Mouse (Mus musculus): Measurements from ENCODE around the gene Gm10153.
A peak's percentile ranks its signal among the peaks of the same experiment; 100 is the strongest.
"Not testable (repeated sequence)": the region's sequence is repeated elsewhere in the genome, so short reads cannot be mapped to it uniquely, and the experiment has no call there.

The Gm10153 gene

GRCm38 (mm10) chr7:142190289-142190688 is at the start of gene Gm10153:
TSS of gene Gm10153 (minus strand) at chr7:142190389.
- DNase-seq (ENCODE audit: low read depth, low spot score), result no peak

GRCm38 (mm10) chr7:142231540-142231939 is 41.4 kb upstream of the Gm10153 start:
- no peak for DNase-seq (ENCODE audit: low read depth, low spot score)

- DNase-seq (ENCODE audit: low read depth, low spot score), result not testable (repeated sequence)
These were observed 39.7 kb upstream of the Gm10153 start, which contains the start of gene Krtap5-5 for GRCm38 (mm10) chr7:142229871-142230270. TSS of gene Krtap5-5 (minus strand) at chr7:142229971.

- no peak for DNase-seq (ENCODE audit: low read depth, low spot score)
These were observed 34.3 kb upstream of the Gm10153 start for GRCm38 (mm10) chr7:142224518-142224917.

- not testable (repeated sequence) for DNase-seq (ENCODE audit: low read depth, low spot score)
These were observed 21.9 kb upstream of the Gm10153 start for GRCm38 (mm10) chr7:142212136-142212535.

- no peak for DNase-seq (ENCODE audit: low read depth, low spot score)
These were observed 21.4 kb upstream of the Gm10153 start, which contains the start of gene Gm7579 for GRCm38 (mm10) chr7:142211559-142211958. TSS of gene Gm7579 (plus strand) at chr7:142211859.

GRCm38 (mm10) chr7:142206891-142207290 is 16.7 kb upstream of the Gm10153 start:
- not testable (repeated sequence) for DNase-seq (ENCODE audit: low read depth, low spot score)

GRCm38 (mm10) chr7:142205488-142205887 is 15.3 kb upstream of the Gm10153 start:
- no peak for DNase-seq (ENCODE audit: low read depth, low spot score)

- DNase-seq (ENCODE audit: low read depth, low spot score), result no peak
These were observed 10.9 kb upstream of the Gm10153 start, which contains the start of gene Krtap5-3 for GRCm38 (mm10) chr7:142201064-142201463. TSS of gene Krtap5-3 (plus strand) at chr7:142201364.

GRCm38 (mm10) chr7:142198748-142199147 is 8.6 kb upstream of the Gm10153 start:
- peak; percentile 73 for DNase-seq (ENCODE audit: low read depth, low spot score)

GRCm38 (mm10) chr7:142188156-142188555 is 2.0 kb downstream of the Gm10153 start:
- no peak for DNase-seq (ENCODE audit: low read depth, low spot score)

GRCm38 (mm10) chr7:142181021-142181420 is 9.2 kb downstream of the Gm10153 start:
- no peak for DNase-seq (ENCODE audit: low read depth, low spot score)

- DNase-seq (ENCODE audit: low read depth, low spot score), result peak; percentile 49
These were observed 11.5 kb downstream of the Gm10153 start for GRCm38 (mm10) chr7:142178685-142179084.

GRCm38 (mm10) chr7:142175905-142176304 is 14.3 kb downstream of the Gm10153 start, which contains the start of gene Krtap5-2:
TSS of gene Krtap5-2 (minus strand) at chr7:142176005.
- DNase-seq (ENCODE audit: low read depth, low spot score), result not testable (repeated sequence)

- DNase-seq (ENCODE audit: low read depth, low spot score), result peak; percentile 56
These were observed 20.4 kb downstream of the Gm10153 start for GRCm38 (mm10) chr7:142169836-142170235.

- DNase-seq (ENCODE audit: low read depth, low spot score), result not testable (repeated sequence)
These were observed 24.6 kb downstream of the Gm10153 start, which contains the start of gene Gm4553 for GRCm38 (mm10) chr7:142165639-142166038. TSS of gene Gm4553 (minus strand) at chr7:142165739.

GRCm38 (mm10) chr7:142159366-142159765 is 30.8 kb downstream of the Gm10153 start:
- DNase-seq (ENCODE audit: low read depth, low spot score), result no peak

GRCm38 (mm10) chr7:142157013-142157412 is 33.2 kb downstream of the Gm10153 start, which contains the start of gene Gm29735:
TSS of gene Gm29735 (minus strand) at chr7:142157113.
- not testable (repeated sequence) for DNase-seq (ENCODE audit: low read depth, low spot score)

- no peak for DNase-seq (ENCODE audit: low read depth, low spot score)
These were observed 34.9 kb downstream of the Gm10153 start for GRCm38 (mm10) chr7:142155308-142155707.

- DNase-seq (ENCODE audit: low read depth, low spot score), result peak; percentile 8
These were observed 38.0 kb downstream of the Gm10153 start for GRCm38 (mm10) chr7:142152191-142152590.

- no peak for DNase-seq (ENCODE audit: low read depth, low spot score)
These were observed 41.6 kb downstream of the Gm10153 start for GRCm38 (mm10) chr7:142148633-142149032.

GRCm38 (mm10) chr7:142146033-142146432 is 44.2 kb downstream of the Gm10153 start:
- peak; percentile 75 for DNase-seq (ENCODE audit: low read depth, low spot score)

GRCm38 (mm10) chr7:142145413-142145940 is 44.7 kb downstream of the Gm10153 start:
- peak; percentile 76 for DNase-seq (ENCODE audit: low read depth, low spot score)
